Mouse (Mus musculus): ENCODE results near the gene Fam107a. TPM values are rescaled to one million over a fixed set of nuclear protein-coding genes. Genes with fewer than 3 reads are reported as not detected.

Gene Fam107a
- polyA plus RNA-seq, 1 experiment = not detected

DNA sequence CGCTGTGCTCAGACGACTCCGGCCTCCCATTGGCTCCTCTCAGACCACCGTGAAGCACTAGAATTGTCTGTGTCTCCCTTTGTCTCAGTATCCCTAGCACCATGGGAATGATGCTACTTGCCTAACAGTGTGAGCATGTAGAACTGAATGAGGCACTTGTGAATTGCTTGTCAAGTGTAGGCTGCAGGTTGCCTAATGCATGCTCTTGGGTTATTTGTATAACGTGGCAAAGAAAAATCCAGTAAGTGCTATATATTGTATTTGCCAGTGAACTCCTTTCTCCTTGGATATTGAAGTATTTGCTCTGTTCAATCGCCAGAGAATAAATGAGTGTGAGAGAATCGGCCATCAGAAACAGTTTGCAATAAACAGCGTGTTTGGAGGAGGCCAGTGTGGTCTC is 70.9 kb downstream of the Fam107a start:
- no peak for TF ChIP-seq CTCF (IDR thresholded peaks at IDR 0.05; ENCODE audit: low read depth, low read length)
- no peak for TF ChIP-seq POLR2A (IDR thresholded peaks at IDR 0.05; ENCODE audit: borderline replicate concordance, low read depth, low read length)
- Histone ChIP-seq H3K27ac (ENCODE audit: insufficient read depth, low read depth, low read length) (no peak overlapping the region), H3K4me3 (ENCODE audit: insufficient read depth, low read length) (no peak overlapping the region), H3K4me1 (ENCODE audit: control insufficient read depth, insufficient read depth, low read length) (no peaks in the 10 kb centered on the region)

Other genes starting within 250 kb of the Fam107a start
- 13.3 and 20.1 TPM in 2 replicates for gene Rpp14, start 237.7 kb downstream of the Fam107a start, polyA plus RNA-seq (2012; ENCODE audit: insufficient read depth, insufficient read length, missing spikeins)
- 41.8 and 45.3 TPM in 2 replicates for gene Pxk, start 219.8 kb downstream of the Fam107a start, polyA plus RNA-seq (2012; ENCODE audit: insufficient read depth, insufficient read length, missing spikeins)
- 58.0 and 67.2 TPM in 2 replicates for gene Pdhb, start 145.0 kb downstream of the Fam107a start, polyA plus RNA-seq (2012; ENCODE audit: insufficient read depth, insufficient read length, missing spikeins)
- 13.3 and 15.3 TPM in 2 replicates for gene Kctd6, start 103.9 kb downstream of the Fam107a start, polyA plus RNA-seq (2012; ENCODE audit: insufficient read depth, insufficient read length, missing spikeins)
- gene Acox2, start 58.7 kb downstream of the Fam107a start, polyA plus RNA-seq (2012; ENCODE audit: insufficient read depth, insufficient read length, missing spikeins) = not detected in 2 replicates
- gene Oit1, start 60.7 kb upstream of the Fam107a start, polyA plus RNA-seq (2012; ENCODE audit: insufficient read depth, insufficient read length, missing spikeins) = not detected in 2 replicates

Data from bone marrow macrophage, adult 2 months (primary cell).